Mouse (Mus musculus): ENCODE data around the gene Zc3h13.
A peak's percentile ranks its signal among the peaks of the same experiment; 100 is the strongest.

Zc3h13 gene

DNA sequence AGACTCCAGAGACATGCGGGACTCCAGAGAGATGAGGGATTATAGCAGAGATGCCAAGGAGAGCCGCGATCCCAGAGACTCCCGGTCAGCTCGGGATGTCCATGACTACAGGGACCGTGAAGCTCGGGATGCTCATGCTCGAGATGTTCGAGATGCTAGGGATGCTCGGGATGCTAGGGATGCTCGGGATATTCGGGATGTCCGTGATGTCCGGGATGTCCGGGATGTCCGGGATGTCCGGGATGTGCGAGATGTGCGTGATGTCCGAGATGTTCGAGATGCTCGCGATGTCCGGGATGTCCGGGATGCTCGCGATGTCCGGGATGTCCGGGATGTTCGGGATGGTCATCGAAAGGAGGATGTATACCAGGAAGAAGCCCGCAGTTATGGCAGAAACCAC, 39.2 kb downstream of the Zc3h13 start:
- no peak for DNase-seq (ENCODE audit: low read depth)

DNA sequence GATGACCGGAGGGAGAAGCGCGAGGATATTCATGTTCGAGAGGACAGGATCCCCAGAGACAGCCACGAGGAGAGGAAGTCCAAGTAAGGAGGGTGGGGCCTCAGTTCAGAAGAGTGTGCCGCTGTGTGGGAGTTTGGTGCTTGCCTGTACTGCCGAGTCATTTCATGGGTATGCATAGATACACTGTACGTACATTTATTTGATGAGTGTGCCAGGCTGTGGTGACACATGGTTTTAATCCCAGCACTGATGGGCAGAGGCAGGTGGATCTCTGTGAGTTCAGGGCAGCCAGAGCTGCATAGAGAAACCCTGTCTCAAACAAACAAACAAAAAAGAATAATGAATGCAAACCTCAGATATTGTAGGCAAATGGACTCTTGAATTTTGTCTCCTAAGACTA, 43.9 kb downstream of the Zc3h13 start:
- no peak for DNase-seq (ENCODE audit: low read depth)

DNA sequence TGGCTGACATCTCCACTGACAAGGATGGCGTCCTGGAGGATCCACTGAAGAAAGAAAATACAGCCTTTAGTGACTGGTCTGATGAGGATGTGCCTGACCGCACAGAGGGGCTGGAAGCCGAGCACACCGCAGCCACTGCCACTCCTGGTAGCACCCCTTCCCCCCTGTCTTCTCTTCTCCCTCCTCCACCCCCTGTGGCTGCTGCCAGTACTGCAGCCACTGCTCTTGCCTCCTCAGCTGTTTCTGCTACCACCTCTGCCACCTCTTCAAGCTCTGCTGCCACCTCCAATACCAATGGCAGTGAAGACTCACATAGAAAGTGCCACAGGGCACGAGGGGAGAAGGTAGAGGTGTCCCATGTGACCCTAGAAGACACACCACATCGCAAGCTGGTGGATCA, 46.4 kb downstream of the Zc3h13 start:
- DNase-seq (ENCODE audit: low read depth), result peak; percentile 35

- DNase-seq (ENCODE audit: low read depth), result no peak
These were observed 50.1 kb downstream of the Zc3h13 start for GRCm38 (mm10) chr14:75334321-75334720.

DNA sequence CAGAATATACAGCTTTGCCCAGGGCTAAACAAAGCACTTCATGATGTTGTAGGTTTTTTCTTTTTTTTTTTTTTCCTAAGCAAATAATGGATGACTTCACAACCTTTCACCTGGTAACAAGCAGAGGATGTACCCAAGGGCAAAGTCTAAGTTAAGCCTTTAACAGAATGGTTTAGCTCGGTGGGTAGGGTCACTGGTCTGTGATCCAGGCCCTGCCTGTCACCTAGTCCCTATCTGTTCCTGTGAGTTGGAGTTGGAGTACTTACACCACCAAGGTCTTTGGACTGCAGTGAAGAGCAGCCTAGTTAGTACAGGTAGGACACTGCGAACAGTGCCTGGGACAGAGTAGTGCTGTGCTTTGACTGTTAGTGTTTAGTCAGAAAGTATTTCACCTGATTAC, 53.7 kb downstream of the Zc3h13 start:
- no peak for DNase-seq (ENCODE audit: low read depth)

DNA sequence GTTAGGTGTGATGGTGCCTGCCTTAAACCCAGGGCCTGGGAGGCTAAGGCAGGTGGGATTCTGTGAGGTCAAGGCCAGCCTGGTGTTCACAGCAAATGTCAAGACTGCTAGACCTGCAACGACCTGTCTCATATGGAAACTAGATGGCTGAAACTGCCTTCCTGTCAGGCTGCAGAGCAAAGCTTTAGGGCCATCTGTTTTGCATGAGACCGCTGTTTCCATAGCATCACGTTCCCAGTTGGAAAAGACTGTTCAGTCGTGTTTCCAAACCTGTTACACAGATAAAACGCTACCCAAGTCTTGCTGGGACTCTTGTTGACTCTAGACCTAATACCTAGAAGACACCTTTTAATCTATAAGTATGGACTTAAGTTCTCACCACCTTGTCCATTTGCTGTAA, 61.9 kb downstream of the Zc3h13 start:
- DNase-seq (ENCODE audit: low read depth), result no peak

- no peak for DNase-seq (ENCODE audit: low read depth)
These were observed 67.5 kb downstream of the Zc3h13 start for GRCm38 (mm10) chr14:75351626-75352025.

DNA sequence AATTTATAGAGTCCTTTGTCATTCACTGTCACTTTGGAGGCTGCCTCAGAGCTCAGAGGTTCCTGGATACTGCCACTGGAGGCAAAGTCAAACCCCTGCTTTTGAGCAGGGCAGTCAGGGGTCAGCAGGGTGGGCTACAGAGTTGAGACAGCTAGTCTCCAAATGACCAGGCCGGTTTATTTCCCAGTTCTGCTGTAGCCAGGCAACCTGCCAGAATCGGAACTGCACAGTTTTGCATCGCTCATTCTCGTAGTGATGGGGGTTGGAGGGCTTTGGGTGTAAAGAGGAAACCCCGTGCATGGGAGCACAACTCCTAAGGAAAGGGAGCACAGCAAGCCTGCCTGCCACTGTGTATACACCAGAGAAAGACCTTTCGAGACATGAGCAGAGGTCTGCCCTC, 79.1 kb downstream of the Zc3h13 start:
- no peak for DNase-seq (ENCODE audit: low read depth)

- no peak for DNase-seq (ENCODE audit: low read depth)
These were observed 81.3 kb downstream of the Zc3h13 start for GRCm38 (mm10) chr14:75365301-75366035.

GRCm38 (mm10) chr14:75366741-75367140, 82.6 kb downstream of the Zc3h13 start:
- peak; percentile 79 for DNase-seq (ENCODE audit: low read depth)

- no peak for DNase-seq (ENCODE audit: low read depth)
These were observed 83.3 kb downstream of the Zc3h13 start for GRCm38 (mm10) chr14:75367503-75367902.

GRCm38 (mm10) chr14:75369880-75370279, 85.7 kb downstream of the Zc3h13 start:
- peak; percentile 80 for DNase-seq (ENCODE audit: low read depth)

DNA sequence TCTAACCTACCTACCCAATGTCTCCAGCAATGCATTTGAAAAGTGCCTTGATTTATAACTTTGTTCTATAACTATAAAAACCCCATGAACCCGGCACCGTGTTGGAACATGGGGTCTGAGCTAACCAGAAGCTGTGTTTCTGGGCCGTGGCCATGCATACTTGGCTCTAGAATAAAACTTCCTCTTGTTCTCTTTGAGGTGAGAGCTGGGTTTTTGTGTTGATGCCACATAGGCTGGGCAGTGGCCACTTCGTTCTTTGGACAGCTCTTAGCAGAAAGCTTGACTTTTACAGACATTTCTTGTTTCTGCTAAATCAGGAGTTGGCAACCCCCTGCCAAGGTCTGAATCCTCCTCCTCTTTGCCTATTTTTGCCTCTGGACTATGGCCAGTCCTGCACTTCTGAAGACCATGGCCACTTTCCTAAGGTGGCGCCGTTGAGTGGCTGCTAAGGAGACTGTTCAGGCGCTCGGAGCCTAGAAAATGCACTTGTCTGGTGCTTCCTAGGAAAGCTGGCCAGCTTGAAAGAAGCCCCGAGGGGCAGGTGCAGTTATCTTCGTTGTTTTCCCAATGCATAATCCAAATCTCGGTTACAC, 90.9 kb downstream of the Zc3h13 start:
- DNase-seq (ENCODE audit: low read depth), result peak; percentile 17

- no peak for DNase-seq (ENCODE audit: low read depth)
These were observed 92.1 kb downstream of the Zc3h13 start for GRCm38 (mm10) chr14:75376256-75376655.

DNA sequence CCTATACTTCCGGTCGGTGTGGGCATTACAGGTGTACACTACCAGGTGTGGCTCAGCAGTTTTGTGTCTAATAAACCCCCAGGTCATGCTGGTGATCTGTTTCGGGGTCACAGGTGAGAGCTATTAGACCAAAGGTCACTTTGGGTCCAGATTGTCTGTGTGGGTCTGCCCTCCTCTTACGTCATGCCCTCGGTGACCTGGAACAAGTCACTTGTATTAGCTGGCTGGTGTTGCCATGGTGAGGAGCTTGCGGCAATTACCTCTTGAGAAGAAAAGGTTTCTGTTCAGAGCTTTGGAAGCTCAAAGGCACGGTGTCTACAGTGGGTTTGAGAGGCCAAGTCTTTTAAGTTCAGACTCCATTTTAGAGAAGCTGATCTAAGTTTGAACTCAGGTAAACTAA, 93.4 kb downstream of the Zc3h13 start:
- DNase-seq (ENCODE audit: low read depth), result no peak
